Mouse (Mus musculus): Measurements from ENCODE around the gene Cox11. TPM values are rescaled to one million over a fixed set of nuclear protein-coding genes. Genes with fewer than 3 reads are reported as not detected.

The Cox11 gene
- polyA plus RNA-seq, 2 experiments, result 26.6 to 33.7 TPM

GRCm38 (mm10) chr11:90687460-90688416 lies 49.8 kb downstream of the Cox11 start, which contains the start of gene Tom1l1:
Tom1l1 (minus strand) TSS chr11:90688366.
- no peak for TF ChIP-seq POLR2A (IDR thresholded peaks at IDR 0.05; ENCODE audit: borderline replicate concordance, extremely low read depth, insufficient read depth, insufficient read length)
- WGBS, result 8% methylated on average over 44 of the region's 47 CpGs
- peak within 1 kb of the TSS; percentile 60 for H3K9ac ChIP-seq (ENCODE audit: low read depth, low read length, severe bottlenecking)

GRCm38 (mm10) chr11:90690361-90690760 lies 52.4 kb downstream of the Cox11 start:
- WGBS, result 47% methylated on average over 6 of the region's 6 CpGs
- H3K9ac ChIP-seq (ENCODE audit: low read depth, low read length, severe bottlenecking), result no peak overlapping the region
- 0 out of 2 replicates have a peak, but pooled peaks cover 5% of the 10 kb centered on the region for H3K27me3 ChIP-seq (ENCODE audit: control insufficient read depth, insufficient read depth, low read length)
- ATAC-seq (ENCODE audit: low FRiP score, low read depth) (no peak), DNase-seq (ENCODE audit: low spot score) (no peak)
- no peak overlapping the region for H3K27ac ChIP-seq (replicated peaks; ENCODE audit: low read depth, low read length)
- H3K4me3 ChIP-seq (replicated peaks; ENCODE audit: low read length), result no peak overlapping the region
- no peaks in the 10 kb centered on the region for H3K36me3 ChIP-seq (ENCODE audit: control insufficient read depth, insufficient read depth, low read length)
- no peaks in the 10 kb centered on the region; the same call in 1 of the 2 replicates for H3K4me1 ChIP-seq (ENCODE audit: control insufficient read depth, insufficient read depth, low read length)
- H3K4me2 ChIP-seq (replicated peaks; ENCODE audit: low read depth, low read length, severe bottlenecking), result no peak overlapping the region
- no peak for TF ChIP-seq POLR2A (IDR thresholded peaks at IDR 0.05; ENCODE audit: borderline replicate concordance, extremely low read depth, insufficient read depth, insufficient read length)
- H3K9me3 ChIP-seq (ENCODE audit: control insufficient read depth, low read length), result no peaks in the 10 kb centered on the region

More at GRCm38 (mm10) chr11:90687460-90688416, 49.8 kb downstream of the Cox11 start, which contains the start of gene Tom1l1:
- Histone ChIP-seq H3K4me3 (replicated peaks; ENCODE audit: low read length) (peak within 1 kb of the TSS; percentile 58), H3K4me2 (replicated peaks; ENCODE audit: low read depth, low read length, severe bottlenecking) (peak within 1 kb of the TSS; percentile 85), H3K4me1 (ENCODE audit: control insufficient read depth, insufficient read depth, low read length) (no peaks in the 10 kb centered on the region; the same call in 1 of the 2 replicates), H3K27ac (replicated peaks; ENCODE audit: low read depth, low read length) (no peak within 1 kb of the TSS), H3K36me3 (ENCODE audit: control insufficient read depth, insufficient read depth, low read length) (peaks cover 3% of the 10 kb centered on the region; the same call in 1 of the 2 replicates), H3K27me3 (ENCODE audit: control insufficient read depth, insufficient read depth, low read length) (0 out of 2 replicates have a peak, but pooled peaks cover 5% of the 10 kb centered on the region), H3K9me3 (ENCODE audit: control insufficient read depth, low read length) (no peaks in the 10 kb centered on the region)
- ATAC-seq (ENCODE audit: low FRiP score, low read depth) (peak; percentile 86), DNase-seq (ENCODE audit: low spot score) (peak; percentile 62)

GRCm38 (mm10) chr11:90694206-90694605 lies 56.2 kb downstream of the Cox11 start:
- ATAC-seq (ENCODE audit: low FRiP score, low read depth) (no peak), DNase-seq (ENCODE audit: low spot score) (no peak)
- H3K27ac ChIP-seq (replicated peaks; ENCODE audit: low read depth, low read length), result no peak overlapping the region
- no peaks in the 10 kb centered on the region for H3K27me3 ChIP-seq (ENCODE audit: control insufficient read depth, insufficient read depth, low read length)
- H3K9ac ChIP-seq (ENCODE audit: low read depth, low read length, severe bottlenecking), result no peak overlapping the region
- 57% methylated on average over 4 of the region's 4 CpGs for WGBS
- H3K4me2 ChIP-seq (replicated peaks; ENCODE audit: low read depth, low read length, severe bottlenecking), result no peak overlapping the region
- no peaks in the 10 kb centered on the region for H3K4me1 ChIP-seq (ENCODE audit: control insufficient read depth, insufficient read depth, low read length)
- H3K9me3 ChIP-seq (ENCODE audit: control insufficient read depth, low read length), result no peaks in the 10 kb centered on the region
- H3K4me3 ChIP-seq (replicated peaks; ENCODE audit: low read length), result no peak overlapping the region
- TF ChIP-seq POLR2A (IDR thresholded peaks at IDR 0.05; ENCODE audit: borderline replicate concordance, extremely low read depth, insufficient read depth, insufficient read length), result no peak
- no peaks in the 10 kb centered on the region for H3K36me3 ChIP-seq (ENCODE audit: control insufficient read depth, insufficient read depth, low read length)

Other genes with a start within 250 kb of the Cox11 start
- 2.8 and 3.7 TPM in 2 replicates for gene Hlf, start 247.3 kb upstream of the Cox11 start, polyA plus RNA-seq (2012; rRNA removed)
- gene Hlf, start 247.3 kb upstream of the Cox11 start, polyA plus RNA-seq (2014; fragmentation: Nextera tagmentation; extraction: Ambion mirVana), result 2.2 and 2.9 TPM in 2 replicates
- 11.1 and 12.1 TPM in 2 replicates for gene Stxbp4, start 89 bp upstream of the Cox11 start, polyA plus RNA-seq (2012; rRNA removed)
- 21.8 and 26.9 TPM in 2 replicates for gene Stxbp4, start 89 bp upstream of the Cox11 start, polyA plus RNA-seq (2014; fragmentation: Nextera tagmentation; extraction: Ambion mirVana)
- 12.7 and 18.4 TPM in 2 replicates for gene Tom1l1, start 50.2 kb downstream of the Cox11 start, polyA plus RNA-seq (2012; rRNA removed)
- 32.9 and 36.8 TPM in 2 replicates for gene Tom1l1, start 50.2 kb downstream of the Cox11 start, polyA plus RNA-seq (2014; fragmentation: Nextera tagmentation; extraction: Ambion mirVana)

Data from limb, embryonic 14.5 days (tissue).